Mouse (Mus musculus): Measurements from ENCODE around the gene Snx32.

- no peak for TF ChIP-seq POLR2A (IDR thresholded peaks at IDR 0.05; ENCODE audit: low read depth, low read length)
- no peak for TF ChIP-seq CTCF (IDR thresholded peaks at IDR 0.05; ENCODE audit: borderline replicate concordance, insufficient read depth, low read length)
These were observed 2.0 kb upstream of the Snx32 start for GRCm38 (mm10) chr19:5512091-5513004.
